Mouse (Mus musculus) right cerebral cortex, adult 2 months (tissue): ENCODE data around the gene Cd300ld4.
"Not testable (repeated sequence)": the region's sequence is repeated elsewhere in the genome, so short reads cannot be mapped to it uniquely, and the experiment has no call there.

Experiments used
- DNase-seq, 2 experiments: peaks; one replicate each; pipeline ENCODE4 v3.0.0; 2021 to 2022; ENCODE audit warnings: low spot score in 2 of 2

Gene Cd300ld4

GRCm38 (mm10) chr11:115026912-115027311, at the start of gene Cd300ld4:
Cd300ld4 (minus strand) TSS chr11:115027012.
- not testable (repeated sequence) for DNase-seq

- DNase-seq = no peak
These were observed 49.0 kb upstream of the Cd300ld4 start for GRCm38 (mm10) chr11:115075859-115076258.

GRCm38 (mm10) chr11:115075407-115075806, 48.6 kb upstream of the Cd300ld4 start:
- DNase-seq = no peak

- DNase-seq = no peak
These were observed 46.2 kb upstream of the Cd300ld4 start for GRCm38 (mm10) chr11:115073002-115073401.

- no peak for DNase-seq
These were observed 45.0 kb upstream of the Cd300ld4 start for GRCm38 (mm10) chr11:115071631-115072294.

GRCm38 (mm10) chr11:115071015-115071551, 44.3 kb upstream of the Cd300ld4 start:
- no peak for DNase-seq

GRCm38 (mm10) chr11:115066768-115067167, 40.0 kb upstream of the Cd300ld4 start:
- DNase-seq = no peak

- DNase-seq = no peak
These were observed 35.3 kb upstream of the Cd300ld4 start, which contains the start of gene Cd300e for GRCm38 (mm10) chr11:115062077-115062476. Cd300e (minus strand) TSS chr11:115062177.

- no peak for DNase-seq
These were observed 33.0 kb upstream of the Cd300ld4 start for GRCm38 (mm10) chr11:115059797-115060196.

- DNase-seq = no peak
These were observed 31.9 kb upstream of the Cd300ld4 start for GRCm38 (mm10) chr11:115058701-115059100.

GRCm38 (mm10) chr11:115054537-115054936, 27.7 kb upstream of the Cd300ld4 start:
- DNase-seq = no peak

- no peak for DNase-seq
These were observed 26.2 kb upstream of the Cd300ld4 start for GRCm38 (mm10) chr11:115052991-115053390.

- DNase-seq = no peak
These were observed 25.4 kb upstream of the Cd300ld4 start for GRCm38 (mm10) chr11:115052206-115052605.

- peak in 1 of 2 experiments; percentile 19 for DNase-seq
These were observed 22.6 kb upstream of the Cd300ld4 start for GRCm38 (mm10) chr11:115049282-115049895.

- no peak for DNase-seq
These were observed 21.4 kb upstream of the Cd300ld4 start, which contains the start of gene Cd300ld3 for GRCm38 (mm10) chr11:115048259-115048658. Cd300ld3 (minus strand) TSS chr11:115048409.

- DNase-seq = not testable (repeated sequence)
These were observed 10.9 kb upstream of the Cd300ld4 start, which contains the start of gene Cd300ld5 for GRCm38 (mm10) chr11:115037669-115038068. Cd300ld5 (minus strand) TSS chr11:115037769.

GRCm38 (mm10) chr11:115016093-115016492, 10.7 kb downstream of the Cd300ld4 start, which contains the start of gene Cd300ld2:
Cd300ld2 (minus strand) TSS chr11:115016193.
- not testable (repeated sequence) for DNase-seq

- DNase-seq = no peak
These were observed 22.7 kb downstream of the Cd300ld4 start for GRCm38 (mm10) chr11:115004070-115004469.

- no peak for DNase-seq
These were observed 25.3 kb downstream of the Cd300ld4 start, which contains the start of gene Cd300c2 for GRCm38 (mm10) chr11:115001474-115002040. Cd300c2 (minus strand) TSS chr11:115001880.

- no peak for DNase-seq
These were observed 37.0 kb downstream of the Cd300ld4 start, which contains the start of gene Cd300ld for GRCm38 (mm10) chr11:114989793-114990192. Cd300ld (minus strand) TSS chr11:114989922.

GRCm38 (mm10) chr11:114981866-114982265, 44.9 kb downstream of the Cd300ld4 start:
- peak; percentile 18 to 23 for DNase-seq

- no peak for DNase-seq
These were observed 54.1 kb downstream of the Cd300ld4 start for GRCm38 (mm10) chr11:114972726-114973125.
